ENCODE assay signal across 21 mouse cellular contexts in the genomic region with DNA sequence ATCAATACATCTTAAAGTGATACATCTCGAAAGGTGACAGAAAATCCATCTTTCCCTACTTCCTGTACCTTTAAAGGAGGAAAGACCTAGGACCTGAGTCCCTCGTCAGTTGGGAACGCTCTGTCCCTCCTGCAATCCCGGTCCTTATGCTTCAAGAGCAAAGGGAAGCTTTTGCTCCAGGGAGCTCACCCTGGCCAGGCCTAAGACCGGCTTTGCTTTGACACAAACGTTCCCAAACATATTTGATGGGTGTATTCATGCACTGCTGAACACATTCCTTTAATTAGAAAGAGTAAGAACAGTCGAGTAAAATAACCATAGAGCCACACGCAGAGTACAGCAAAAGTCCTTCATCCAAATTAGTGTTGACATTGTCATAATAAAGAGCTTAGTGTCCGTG.
"Had no signal": no experiment of that assay in that cellular context is flagged by ENCODE, and none has a peak within 500 bp of the region (broad histone marks: within the 10 kb centered on the region; RNA-seq: fewer than 3 reads in every experiment).

No protein-coding gene starts in this region.

- H3K27me3 ChIP-seq: limb, embryonic 12.5 days; limb, embryonic 15.5 days; liver, embryonic 13.5 days; midbrain, embryonic 13.5 days; neural tube, embryonic 13.5 days had no signal

- H3K36me3 ChIP-seq: liver, embryonic 13.5 days; midbrain, embryonic 13.5 days; neural tube, embryonic 13.5 days had no signal

- H3K4me3 ChIP-seq: limb, embryonic 12.5 days; limb, embryonic 15.5 days; liver, embryonic 13.5 days; midbrain, embryonic 13.5 days; myocyte; neural tube, embryonic 13.5 days had no signal

- DNase-seq: kidney, adult 18-20 months; kidney, adult 9 months; kidney, postnatal 14 days; kidney, postnatal 4 days; liver, embryonic 13.5 days; lung, adult 2 months; lung, postnatal 14 days; lung, postnatal 4 days; right cerebral cortex, adult 18-20 months; right cerebral cortex, postnatal 14 days; right cerebral cortex, postnatal 4 days; thymus, adult 2 months; thymus, postnatal 14 days; thymus, postnatal 4 days had no signal

- H3K27ac ChIP-seq: limb, embryonic 12.5 days; limb, embryonic 15.5 days; liver, embryonic 13.5 days; midbrain, embryonic 13.5 days; neural tube, embryonic 13.5 days; stomach, postnatal 0 days had no signal

- H3K4me1 ChIP-seq: limb, embryonic 12.5 days; limb, embryonic 15.5 days; liver, embryonic 13.5 days; midbrain, embryonic 13.5 days; neural tube, embryonic 13.5 days had no signal

- H3K9me3 ChIP-seq: limb, embryonic 12.5 days; limb, embryonic 15.5 days; liver, embryonic 13.5 days; midbrain, embryonic 13.5 days; neural tube, embryonic 13.5 days had no signal

- H3K9ac ChIP-seq: limb, embryonic 12.5 days; limb, embryonic 15.5 days; liver, embryonic 13.5 days; midbrain, embryonic 13.5 days; neural tube, embryonic 13.5 days had no signal

- H3K4me2 ChIP-seq: limb, embryonic 12.5 days; limb, embryonic 15.5 days; liver, embryonic 13.5 days; midbrain, embryonic 13.5 days; neural tube, embryonic 13.5 days had no signal

- ATAC-seq: midbrain, embryonic 13.5 days; midbrain, embryonic 16.5 days had no signal
